Mouse (Mus musculus): ENCODE results near the gene Phactr3. TPM values are rescaled to one million over a fixed set of nuclear protein-coding genes. Genes with fewer than 3 reads are reported as not detected.

Phactr3 gene
- polyA plus RNA-seq, 1 experiment from 2014 or later, result 0.04 TPM

DNA sequence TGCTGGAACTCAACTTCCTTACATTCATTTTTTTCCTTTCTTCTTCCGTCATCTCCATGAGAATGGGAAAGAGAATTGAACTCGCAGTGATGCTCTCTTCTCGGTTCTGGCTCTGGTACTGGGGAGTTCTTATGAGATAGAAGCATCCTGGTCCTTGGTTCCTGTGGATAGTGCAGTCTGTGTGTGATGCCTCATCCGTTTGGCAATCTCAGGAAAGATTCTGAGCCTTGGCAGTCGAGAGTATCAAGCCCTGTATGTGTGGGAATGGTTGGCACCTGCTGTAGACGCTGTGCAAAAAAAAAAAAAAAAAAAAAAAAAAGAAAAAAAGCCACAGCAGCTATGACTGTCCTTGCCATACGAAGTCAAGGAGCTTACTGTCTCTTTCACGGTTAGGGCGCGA is 47.2 kb downstream of the Phactr3 start:
- ATAC-seq (ENCODE audit: low read depth), result no peak
- 48% methylated on average over 10 of the region's 10 CpGs for WGBS (ENCODE audit: insufficient replicate concordance)
- Histone ChIP-seq H3K4me2 (ENCODE audit: low read depth, low read length) (no peak overlapping the region), H3K9me3 (replicated peaks; ENCODE audit: control insufficient read depth, low read length) (no peaks in the 10 kb centered on the region), H3K27ac (ENCODE audit: low read length) (no peak overlapping the region), H3K9ac (ENCODE audit: low read depth, low read length) (no peak overlapping the region), H3K4me1 (ENCODE audit: control insufficient read depth, low read depth, low read length) (no peaks in the 10 kb centered on the region), H3K4me3 (ENCODE audit: low read depth, low read length) (no peak overlapping the region), H3K27me3 (ENCODE audit: control insufficient read depth, insufficient read depth, low read depth, low read length) (no peaks in the 10 kb centered on the region), H3K36me3 (ENCODE audit: control insufficient read depth, insufficient read depth) (no peaks in the 10 kb centered on the region)

GRCm38 (mm10) chr2:178169983-178170382 is 51.2 kb downstream of the Phactr3 start:
- 76% methylated on average over 8 of the region's 8 CpGs for WGBS (ENCODE audit: insufficient replicate concordance)
- H3K27me3 ChIP-seq (ENCODE audit: control insufficient read depth, insufficient read depth, low read depth, low read length), result no peaks in the 10 kb centered on the region
- no peak for ATAC-seq (ENCODE audit: low read depth)
- no peak overlapping the region for H3K9ac ChIP-seq (ENCODE audit: low read depth, low read length)
- H3K9me3 ChIP-seq (replicated peaks; ENCODE audit: control insufficient read depth, low read length), result no peaks in the 10 kb centered on the region
- no peaks in the 10 kb centered on the region for H3K36me3 ChIP-seq (ENCODE audit: control insufficient read depth, insufficient read depth)
- no peak overlapping the region for H3K4me2 ChIP-seq (ENCODE audit: low read depth, low read length)
- H3K4me3 ChIP-seq (ENCODE audit: low read depth, low read length), result no peak overlapping the region
- H3K27ac ChIP-seq (ENCODE audit: low read length), result no peak overlapping the region
- H3K4me1 ChIP-seq (ENCODE audit: control insufficient read depth, low read depth, low read length), result no peaks in the 10 kb centered on the region

- WGBS (ENCODE audit: insufficient replicate concordance), result 46% methylated on average over 2 of the region's 2 CpGs
- H3K4me2 ChIP-seq (ENCODE audit: low read depth, low read length), result no peak overlapping the region
- no peaks in the 10 kb centered on the region for H3K36me3 ChIP-seq (ENCODE audit: control insufficient read depth, insufficient read depth)
- H3K9me3 ChIP-seq (replicated peaks; ENCODE audit: control insufficient read depth, low read length), result no peaks in the 10 kb centered on the region
- H3K27ac ChIP-seq (ENCODE audit: low read length), result no peak overlapping the region
- no peaks in the 10 kb centered on the region for H3K27me3 ChIP-seq (ENCODE audit: control insufficient read depth, insufficient read depth, low read depth, low read length)
- no peak for ATAC-seq (ENCODE audit: low read depth)
- no peak overlapping the region for H3K4me3 ChIP-seq (ENCODE audit: low read depth, low read length)
- H3K9ac ChIP-seq (ENCODE audit: low read depth, low read length), result no peak overlapping the region
- no peaks in the 10 kb centered on the region for H3K4me1 ChIP-seq (ENCODE audit: control insufficient read depth, low read depth, low read length)
Observed at GRCm38 (mm10) chr2:178173951-178174350, 55.2 kb downstream of the Phactr3 start.

DNA sequence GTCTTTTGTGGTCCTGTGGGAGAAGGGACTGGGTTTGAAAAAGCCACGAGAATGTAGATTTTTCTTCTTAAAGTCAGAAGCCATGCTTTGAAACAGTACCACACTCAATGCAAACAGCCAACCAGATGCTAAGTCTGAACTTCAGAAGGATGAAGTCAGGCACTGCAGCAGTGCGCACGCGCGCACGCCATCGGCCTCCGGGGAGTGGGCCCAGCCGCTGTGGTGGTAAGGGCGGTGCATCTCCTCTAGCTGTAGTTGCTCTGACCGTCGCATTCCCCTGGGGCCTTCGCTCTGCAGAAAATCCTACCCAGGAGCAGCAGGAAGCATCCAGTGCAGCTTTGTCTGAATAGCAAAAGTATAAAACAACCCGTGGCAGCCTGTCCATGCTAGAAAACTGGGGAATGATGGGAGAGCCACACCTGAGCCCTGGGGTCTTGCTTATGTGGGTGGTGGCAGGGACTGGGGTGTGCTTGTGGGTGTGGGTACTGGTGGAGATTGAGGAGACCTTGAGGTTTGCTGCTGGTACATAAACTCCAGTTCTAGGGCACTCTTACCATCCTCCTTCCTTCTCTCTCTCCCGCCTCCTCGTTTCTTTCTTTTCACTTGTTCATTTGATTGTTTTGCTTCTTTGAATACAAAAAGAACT is 56.6 kb downstream of the Phactr3 start:
- 42% methylated on average over 16 of the region's 16 CpGs for WGBS (ENCODE audit: insufficient replicate concordance)
- ATAC-seq (ENCODE audit: low read depth), result no peak
- no peak overlapping the region for H3K4me3 ChIP-seq (ENCODE audit: low read depth, low read length)
- H3K36me3 ChIP-seq (ENCODE audit: control insufficient read depth, insufficient read depth), result no peaks in the 10 kb centered on the region
- no peaks in the 10 kb centered on the region for H3K4me1 ChIP-seq (ENCODE audit: control insufficient read depth, low read depth, low read length)
- H3K27me3 ChIP-seq (ENCODE audit: control insufficient read depth, insufficient read depth, low read depth, low read length), result no peaks in the 10 kb centered on the region
- H3K27ac ChIP-seq (ENCODE audit: low read length), result no peak overlapping the region
- no peaks in the 10 kb centered on the region for H3K9me3 ChIP-seq (replicated peaks; ENCODE audit: control insufficient read depth, low read length)
- no peak overlapping the region for H3K9ac ChIP-seq (ENCODE audit: low read depth, low read length)
- H3K4me2 ChIP-seq (ENCODE audit: low read depth, low read length), result no peak overlapping the region

GRCm38 (mm10) chr2:178184251-178184650 is 65.5 kb downstream of the Phactr3 start:
- H3K9ac ChIP-seq (ENCODE audit: low read depth, low read length), result no peak overlapping the region
- H3K4me3 ChIP-seq (ENCODE audit: low read depth, low read length), result no peak overlapping the region
- no peaks in the 10 kb centered on the region for H3K4me1 ChIP-seq (ENCODE audit: control insufficient read depth, low read depth, low read length)
- H3K36me3 ChIP-seq (ENCODE audit: control insufficient read depth, insufficient read depth), result no peaks in the 10 kb centered on the region
- 59% methylated on average over 5 of the region's 5 CpGs for WGBS (ENCODE audit: insufficient replicate concordance)
- no peak for ATAC-seq (ENCODE audit: low read depth)
- H3K27me3 ChIP-seq (ENCODE audit: control insufficient read depth, insufficient read depth, low read depth, low read length), result no peaks in the 10 kb centered on the region
- no peak overlapping the region for H3K27ac ChIP-seq (ENCODE audit: low read length)
- no peak overlapping the region for H3K4me2 ChIP-seq (ENCODE audit: low read depth, low read length)
- H3K9me3 ChIP-seq (replicated peaks; ENCODE audit: control insufficient read depth, low read length), result no peaks in the 10 kb centered on the region

DNA sequence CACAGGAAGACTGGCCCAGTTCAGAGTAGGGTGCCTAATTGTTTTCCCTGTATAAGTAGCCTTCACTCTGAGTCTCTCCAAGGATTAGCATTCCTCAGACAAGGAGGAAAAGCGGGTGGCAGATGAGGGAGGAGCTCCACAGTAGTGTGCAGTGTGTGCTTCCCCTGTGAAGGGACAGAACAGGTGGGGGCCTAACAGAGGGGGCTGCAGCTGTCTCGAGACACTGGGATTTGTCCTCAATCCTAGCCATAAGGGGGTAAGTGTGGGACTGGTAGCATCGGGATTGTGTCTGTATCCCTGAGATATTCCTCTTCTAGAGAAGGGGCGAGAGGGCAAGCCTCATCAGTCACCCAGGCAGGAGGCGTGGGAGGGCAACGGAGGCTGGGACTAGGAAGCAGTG is 66.1 kb downstream of the Phactr3 start:
- no peaks in the 10 kb centered on the region for H3K4me1 ChIP-seq (ENCODE audit: control insufficient read depth, low read depth, low read length)
- WGBS (ENCODE audit: insufficient replicate concordance), result 48% methylated on average over 6 of the region's 6 CpGs

DNA sequence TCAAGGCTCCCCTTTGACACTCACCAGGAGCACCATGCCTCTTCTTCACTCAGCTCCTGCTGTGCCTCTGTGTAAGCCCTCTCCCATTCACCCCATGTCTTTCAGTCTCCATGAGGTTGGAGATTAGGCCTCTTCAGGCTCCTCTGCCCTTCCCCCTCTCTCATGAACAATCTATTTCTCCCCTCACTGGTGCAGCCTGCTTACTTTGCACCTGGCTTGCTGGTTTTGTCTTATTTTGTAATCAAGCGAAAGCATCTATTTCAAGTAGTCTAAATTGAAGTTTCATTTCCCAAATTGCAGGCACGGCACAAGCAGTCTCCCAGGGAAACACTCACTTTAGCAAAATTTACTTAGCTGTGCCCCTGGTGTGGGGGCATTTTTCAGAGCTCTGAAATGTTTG is 70.2 kb downstream of the Phactr3 start:
- Histone ChIP-seq H3K4me3 (ENCODE audit: low read depth, low read length) (no peak overlapping the region), H3K27ac (ENCODE audit: low read length) (no peak overlapping the region), H3K4me1 (ENCODE audit: control insufficient read depth, low read depth, low read length) (no peaks in the 10 kb centered on the region), H3K9ac (ENCODE audit: low read depth, low read length) (no peak overlapping the region), H3K4me2 (ENCODE audit: low read depth, low read length) (no peak overlapping the region), H3K36me3 (ENCODE audit: control insufficient read depth, insufficient read depth) (no peaks in the 10 kb centered on the region), H3K27me3 (ENCODE audit: control insufficient read depth, insufficient read depth, low read depth, low read length) (no peaks in the 10 kb centered on the region), H3K9me3 (replicated peaks; ENCODE audit: control insufficient read depth, low read length) (no peaks in the 10 kb centered on the region)
- no peak for ATAC-seq (ENCODE audit: low read depth)
- 49% methylated on average over 2 of the region's 2 CpGs for WGBS (ENCODE audit: insufficient replicate concordance)

More for the DNA sequence above, 66.1 kb downstream of the Phactr3 start:
- Histone ChIP-seq H3K4me2 (ENCODE audit: low read depth, low read length) (no peak overlapping the region), H3K9me3 (replicated peaks; ENCODE audit: control insufficient read depth, low read length) (no peaks in the 10 kb centered on the region), H3K36me3 (ENCODE audit: control insufficient read depth, insufficient read depth) (no peaks in the 10 kb centered on the region), H3K27ac (ENCODE audit: low read length) (no peak overlapping the region), H3K27me3 (ENCODE audit: control insufficient read depth, insufficient read depth, low read depth, low read length) (no peaks in the 10 kb centered on the region), H3K4me3 (ENCODE audit: low read depth, low read length) (no peak overlapping the region), H3K9ac (ENCODE audit: low read depth, low read length) (no peak overlapping the region)
- no peak for ATAC-seq (ENCODE audit: low read depth)

GRCm38 (mm10) chr2:178192881-178193280 is 74.1 kb downstream of the Phactr3 start:
- Histone ChIP-seq H3K27me3 (ENCODE audit: control insufficient read depth, insufficient read depth, low read depth, low read length) (no peaks in the 10 kb centered on the region), H3K4me3 (ENCODE audit: low read depth, low read length) (no peak overlapping the region), H3K9ac (ENCODE audit: low read depth, low read length) (no peak overlapping the region), H3K36me3 (ENCODE audit: control insufficient read depth, insufficient read depth) (no peaks in the 10 kb centered on the region), H3K4me1 (ENCODE audit: control insufficient read depth, low read depth, low read length) (peaks cover 3% of the 10 kb centered on the region), H3K9me3 (replicated peaks; ENCODE audit: control insufficient read depth, low read length) (no peaks in the 10 kb centered on the region), H3K27ac (ENCODE audit: low read length) (no peak overlapping the region), H3K4me2 (ENCODE audit: low read depth, low read length) (no peak overlapping the region)
- no peak for ATAC-seq (ENCODE audit: low read depth)
- WGBS (ENCODE audit: insufficient replicate concordance), result 63% methylated on average over 9 of the region's 9 CpGs

DNA sequence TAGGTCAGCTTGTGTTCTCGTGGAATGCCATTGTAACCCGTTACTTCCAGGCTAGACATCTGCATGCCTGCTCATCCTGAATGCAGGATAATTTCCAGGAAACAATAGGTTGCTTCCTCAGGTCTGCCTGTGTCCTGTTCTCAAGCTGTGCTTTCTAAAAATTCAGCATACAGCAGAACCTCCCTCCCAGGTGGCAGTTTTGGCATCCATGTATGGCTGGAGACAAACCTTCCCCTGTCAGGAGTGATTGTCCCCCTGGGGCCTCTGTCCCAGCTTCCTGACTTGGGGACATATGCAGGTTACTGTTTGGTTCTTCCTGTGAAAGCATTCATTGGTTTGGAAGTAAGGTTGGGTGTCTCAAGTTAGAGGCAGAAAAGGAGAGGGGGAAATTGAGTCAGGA is 74.7 kb downstream of the Phactr3 start:
- 39% methylated on average over 2 of the region's 2 CpGs for WGBS (ENCODE audit: insufficient replicate concordance)
- Histone ChIP-seq H3K9me3 (replicated peaks; ENCODE audit: control insufficient read depth, low read length) (no peaks in the 10 kb centered on the region), H3K27me3 (ENCODE audit: control insufficient read depth, insufficient read depth, low read depth, low read length) (no peaks in the 10 kb centered on the region), H3K27ac (ENCODE audit: low read length) (no peak overlapping the region), H3K4me2 (ENCODE audit: low read depth, low read length) (no peak overlapping the region), H3K36me3 (ENCODE audit: control insufficient read depth, insufficient read depth) (no peaks in the 10 kb centered on the region), H3K4me1 (ENCODE audit: control insufficient read depth, low read depth, low read length) (peaks cover 3% of the 10 kb centered on the region), H3K9ac (ENCODE audit: low read depth, low read length) (no peak overlapping the region), H3K4me3 (ENCODE audit: low read depth, low read length) (no peak overlapping the region)
- no peak for ATAC-seq (ENCODE audit: low read depth)

Measured in liver, embryonic 16.5 days (tissue).